Mouse (Mus musculus) ES-E14 (cell line): Measurements from ENCODE around the gene Olfr516.

Experiments used
- CHD2 ChIP-seq: IDR thresholded peaks from 2 replicates; pipeline ENCODE4 v1.6.1; 2014; ENCODE audit warnings: mild to moderate bottlenecking, low read depth, low read length, inconsistent platforms
- HCFC1 ChIP-seq: IDR thresholded peaks from 2 replicates; pipeline ENCODE4 v1.6.1; 2012; ENCODE audit warnings: low read length, inconsistent platforms, borderline replicate concordance; ENCODE audit not compliant: insufficient read depth
- MAFK ChIP-seq: IDR thresholded peaks from 2 replicates; pipeline ENCODE4 v1.6.1; 2014; ENCODE audit warnings: mild to moderate bottlenecking, low read depth, low read length, inconsistent platforms; ENCODE audit not compliant: insufficient read depth
- ZC3H11A ChIP-seq: IDR thresholded peaks from 2 replicates; pipeline ENCODE4 v1.6.1; 2012; ENCODE audit warnings: low read depth, mild to moderate bottlenecking, inconsistent platforms, low read length, borderline replicate concordance
- ZNF384 ChIP-seq: IDR thresholded peaks from 2 replicates; pipeline ENCODE4 v1.6.1; 2012; ENCODE audit warnings: low read depth, low read length, inconsistent platforms

- no peak for TF ChIP-seq ZNF384
- TF ChIP-seq HCFC1, result no peak
- TF ChIP-seq MAFK, result no peak
- no peak for TF ChIP-seq ZC3H11A
- no peak for TF ChIP-seq CHD2
Observed at GRCm38 (mm10) chr7:108850429-108850828, at the start of gene Olfr516.
